Mouse (Mus musculus) MEL (cell line): Measurements from ENCODE around the gene Jarid2.

ENCODE experiments used
- CHD1 ChIP-seq: IDR thresholded peaks from 2 replicates; pipeline ENCODE4 v1.6.1; 2012; ENCODE audit warnings: low read depth, mild to moderate bottlenecking, inconsistent platforms, low read length, improper control_type of control experiment
- CTCF ChIP-seq, 3 experiments: IDR thresholded peaks in 2 of 3; conservative IDR thresholded peaks in 1 of 3; 2 replicates each; pipeline ENCODE4 v1.5.1; 2011 to 2012; ENCODE audit warnings: low read length in 3 of 3, low read depth in 2 of 3, mild to moderate bottlenecking in 2 of 3, improper control_type of control experiment in 1 of 3, inconsistent platforms in 1 of 3, mixed read lengths in 1 of 3, moderate library complexity in 1 of 3; ENCODE audit not compliant: control insufficient read depth in 1 of 3, insufficient read depth in 1 of 3, poor library complexity in 1 of 3, severe bottlenecking in 1 of 3
- E2F4 ChIP-seq: IDR thresholded peaks from 2 replicates; pipeline ENCODE4 v1.6.1; 2011; ENCODE audit warnings: low read depth, low read length, improper control_type of control experiment, borderline replicate concordance
- EP300 ChIP-seq, 2 experiments: IDR thresholded peaks; 2 replicates each; pipeline ENCODE4 v1.6.1; 2011; ENCODE audit warnings: improper control_type of control experiment in 2 of 2, low read length in 2 of 2, low read depth in 1 of 2, mild to moderate bottlenecking in 1 of 2
- GABPA ChIP-seq: IDR thresholded peaks from 2 replicates; pipeline ENCODE4 v1.6.1; 2012; ENCODE audit warnings: low read depth, mild to moderate bottlenecking, inconsistent platforms, low read length, improper control_type of control experiment, moderate library complexity
- MAZ ChIP-seq: IDR thresholded peaks from 2 replicates; pipeline ENCODE4 v1.6.1; 2012; ENCODE audit warnings: low read depth, mild to moderate bottlenecking, inconsistent platforms, low read length, improper control_type of control experiment
- POLR2A ChIP-seq, 2 experiments: IDR thresholded peaks; 2 replicates each; pipeline ENCODE4 v1.6.1; 2011 to 2012; ENCODE audit warnings: low read length in 2 of 2, mild to moderate bottlenecking in 2 of 2, control low read depth in 1 of 2, improper control_type of control experiment in 1 of 2, low read depth in 1 of 2, moderate library complexity in 1 of 2; ENCODE audit not compliant: control insufficient read depth in 1 of 2, insufficient read depth in 1 of 2, poor library complexity in 1 of 2
- USF2 ChIP-seq, 2 experiments: IDR thresholded peaks; 2 replicates each; pipeline ENCODE4 v1.6.1; 2011 to 2012; ENCODE audit warnings: improper control_type of control experiment in 2 of 2, low read length in 2 of 2, borderline replicate concordance in 1 of 2, inconsistent platforms in 1 of 2, low read depth in 1 of 2, mild to moderate bottlenecking in 1 of 2; ENCODE audit not compliant: insufficient read depth in 1 of 2
- ZC3H11A ChIP-seq: IDR thresholded peaks from 2 replicates; pipeline ENCODE4 v1.6.1; 2012; ENCODE audit warnings: low read depth, mild to moderate bottlenecking, inconsistent platforms, low read length, improper control_type of control experiment
- ZNF384 ChIP-seq: IDR thresholded peaks from 2 replicates; pipeline ENCODE4 v1.6.1; 2012; ENCODE audit warnings: low read depth, mild to moderate bottlenecking, inconsistent platforms, low read length, improper control_type of control experiment

DNA sequence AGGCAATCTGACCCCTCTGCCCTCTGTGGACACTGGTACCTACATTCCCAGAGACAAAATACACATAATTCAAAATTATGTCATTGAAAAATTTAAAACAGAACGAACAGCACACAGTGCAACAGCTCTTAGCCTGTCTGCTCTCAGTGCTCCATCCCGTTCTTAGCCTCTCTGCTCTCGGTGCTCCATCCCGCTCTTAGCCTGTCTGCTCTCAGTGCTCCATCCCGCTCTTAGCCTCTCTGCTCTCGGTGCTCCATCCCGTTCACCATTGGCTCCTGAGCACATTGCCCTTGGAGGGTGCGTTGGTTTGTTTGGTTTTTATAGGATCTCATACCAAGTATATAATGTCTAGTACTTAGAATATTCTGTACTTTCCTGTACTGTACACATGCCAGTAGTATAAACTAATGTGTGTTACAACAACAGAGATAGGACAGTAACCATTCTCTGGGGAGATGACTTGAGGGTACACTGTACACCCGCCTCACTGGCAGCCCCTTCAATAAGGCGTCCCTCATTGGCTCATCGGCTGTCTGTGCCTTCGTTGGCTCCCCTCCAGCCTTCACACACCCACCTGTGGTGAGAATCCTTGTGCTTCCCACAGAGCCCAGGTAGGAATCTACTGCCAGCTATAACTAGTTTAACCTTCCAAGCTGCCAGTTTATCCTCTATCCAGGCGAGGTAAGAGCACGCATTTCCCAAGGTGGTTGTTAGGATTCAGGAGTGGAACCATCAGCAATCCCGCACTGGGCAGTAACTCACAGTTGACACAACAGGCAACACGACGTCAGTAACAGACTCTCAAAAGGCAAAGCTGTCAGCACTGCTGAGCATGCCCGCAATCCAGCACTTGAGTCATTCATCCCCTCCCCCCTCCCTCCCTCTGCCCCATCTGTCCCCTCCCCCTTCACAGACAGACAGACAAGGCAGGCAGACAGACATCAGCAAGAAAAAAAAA lies 203.3 kb downstream of the Jarid2 start:
- TF ChIP-seq CHD1 (no peak), CTCF (IDR thresholded peaks at IDR 0.05 in 2 of 3, conservative IDR thresholded peaks at IDR 0.05 in 1 of 3; ENCODE audit: control insufficient read depth in 1 of 3, insufficient read depth in 1 of 3, low read depth in 2 of 3, low read length in 3 of 3, poor library complexity in 1 of 3, severe bottlenecking in 1 of 3) (no peak), MAZ (no peak), GABPA (no peak), ZNF384 (no peak), EP300 (IDR thresholded peaks at IDR 0.05; ENCODE audit: low read depth in 1 of 2, low read length in 2 of 2) (no peak), POLR2A (IDR thresholded peaks at IDR 0.05; ENCODE audit: control insufficient read depth in 1 of 2, insufficient read depth in 1 of 2, low read depth in 1 of 2, low read length in 2 of 2, poor library complexity in 1 of 2) (no peak), ZC3H11A (no peak), E2F4 (no peak), USF2 (IDR thresholded peaks at IDR 0.05; ENCODE audit: borderline replicate concordance in 1 of 2, insufficient read depth in 1 of 2, low read depth in 1 of 2, low read length in 2 of 2) (no peak)
